Mouse (Mus musculus) CH12.LX (cell line): ENCODE data around the gene Map7d2. TPM values are rescaled to one million over a fixed set of nuclear protein-coding genes. Genes with fewer than 3 reads are reported as not detected.
"Not testable (repeated sequence)": the region's sequence is repeated elsewhere in the genome, so short reads cannot be mapped to it uniquely, and the experiment has no call there.

Source experiments
- DNase-seq: peaks from one replicate; pipeline ENCODE4 v3.0.0-alpha.2; 2013; ENCODE audit errors: extremely low read depth
- H3K27ac ChIP-seq: 2 replicates; pipeline ENCODE4 v1.5.1; 2012; ENCODE audit warnings: low read depth, mild to moderate bottlenecking, control low read depth, moderate library complexity; ENCODE audit not compliant: insufficient read depth
- H3K27me3 ChIP-seq: replicated peaks from 2 replicates; pipeline ENCODE3; 2012; ENCODE audit warnings: inconsistent platforms
- H3K36me3 ChIP-seq, 2 experiments: replicated peaks in 1 of 2; 2 replicates each; pipeline versions ENCODE3 to v1.6.1; 2012; ENCODE audit warnings: inconsistent platforms in 1 of 2, low read length in 1 of 2, mild to moderate bottlenecking in 1 of 2, mixed read lengths in 1 of 2, moderate library complexity in 1 of 2; ENCODE audit not compliant: control insufficient read depth in 1 of 2, insufficient read depth in 1 of 2
- H3K4me1 ChIP-seq, 2 experiments: 2 replicates each; pipeline ENCODE4 v1.6.1; 2012; ENCODE audit warnings: inconsistent platforms in 1 of 2, moderate library complexity in 1 of 2; ENCODE audit not compliant: insufficient read depth in 2 of 2, control insufficient read depth in 1 of 2
- H3K4me2 ChIP-seq: 2 replicates; pipeline ENCODE4 v1.6.1; 2012; ENCODE audit warnings: low read depth, mild to moderate bottlenecking, control low read depth; ENCODE audit not compliant: poor library complexity, insufficient read depth, severe bottlenecking
- H3K4me3 ChIP-seq, 3 experiments: fragments of 150-350 bp in 1 of 3; sonication (generic) in 1 of 3; replicated peaks in 1 of 3; 2 replicates each; pipeline versions ENCODE3 to v1.5.1; 2011 to 2012; ENCODE audit warnings: low read depth in 2 of 3, low read length in 2 of 3, mild to moderate bottlenecking in 2 of 3, moderate library complexity in 2 of 3, control low read depth in 1 of 3, improper control_type of control experiment in 1 of 3, inconsistent platforms in 1 of 3, mixed read lengths in 1 of 3; ENCODE audit not compliant: poor library complexity in 1 of 3
- H3K79me2 ChIP-seq: replicated peaks from 2 replicates; pipeline ENCODE4 v1.6.1; 2012; ENCODE audit warnings: mild to moderate bottlenecking, moderate library complexity; ENCODE audit not compliant: control insufficient read depth, poor library complexity, insufficient read depth, severe bottlenecking; ENCODE audit errors: extremely low read depth
- H3K9ac ChIP-seq: 2 replicates; pipeline ENCODE4 v1.6.1; 2012; ENCODE audit warnings: low read depth, mild to moderate bottlenecking, control low read depth, moderate library complexity; ENCODE audit not compliant: insufficient read depth
- H3K9me3 ChIP-seq: replicated peaks from 2 replicates; pipeline ENCODE3; 2012; ENCODE audit warnings: low read length, inconsistent platforms, mixed read lengths
- CHD2 ChIP-seq: IDR thresholded peaks from 2 replicates; pipeline ENCODE4 v1.6.1; 2011; ENCODE audit warnings: low read length, improper control_type of control experiment
- E2F4 ChIP-seq: IDR thresholded peaks from 2 replicates; pipeline ENCODE4 v1.6.1; 2011; ENCODE audit warnings: low read depth, low read length, improper control_type of control experiment; ENCODE audit not compliant: insufficient replicate concordance
- EP300 ChIP-seq: IDR thresholded peaks from 2 replicates; pipeline ENCODE4 v1.6.1; 2011; ENCODE audit warnings: low read length, improper control_type of control experiment
- IRF4 ChIP-seq: IDR thresholded peaks from 2 replicates; pipeline ENCODE4 v1.6.1; 2014; ENCODE audit warnings: low read depth, mild to moderate bottlenecking, inconsistent platforms, low read length, improper control_type of control experiment
- JUN ChIP-seq: IDR thresholded peaks from 2 replicates; pipeline ENCODE4 v1.6.1; 2011; ENCODE audit warnings: low read depth, mild to moderate bottlenecking, low read length, improper control_type of control experiment, moderate library complexity; ENCODE audit not compliant: insufficient read depth
- MAX ChIP-seq: IDR thresholded peaks from 2 replicates; pipeline ENCODE4 v1.6.1; 2011; ENCODE audit warnings: low read length, improper control_type of control experiment
- MXI1 ChIP-seq: IDR thresholded peaks from 2 replicates; pipeline ENCODE4 v1.6.1; 2011; ENCODE audit warnings: mild to moderate bottlenecking, low read depth, low read length, improper control_type of control experiment
- MYC ChIP-seq: IDR thresholded peaks from 2 replicates; pipeline ENCODE4 v1.6.1; 2011; ENCODE audit warnings: low read depth, mild to moderate bottlenecking, improper control_type of control experiment, low read length
- POLR2AphosphoS2 ChIP-seq: IDR thresholded peaks from 2 replicates; pipeline ENCODE4 v1.6.1; 2011; ENCODE audit warnings: low read depth, low read length, improper control_type of control experiment
- UBTF ChIP-seq: IDR thresholded peaks from 2 replicates; pipeline ENCODE4 v1.6.1; 2012; ENCODE audit warnings: low read depth, mild to moderate bottlenecking, inconsistent platforms, low read length, improper control_type of control experiment, moderate library complexity
- USF2 ChIP-seq: conservative IDR thresholded peaks from 2 replicates; pipeline ENCODE4 v1.6.1; 2011; ENCODE audit warnings: low read depth, low read length, improper control_type of control experiment
- ZKSCAN1 ChIP-seq: IDR thresholded peaks from 2 replicates; pipeline ENCODE4 v1.6.1; 2012; ENCODE audit warnings: low read depth, inconsistent platforms, low read length, improper control_type of control experiment, borderline replicate concordance
- ZNF384 ChIP-seq: IDR thresholded peaks from 2 replicates; pipeline ENCODE4 v1.6.1; 2012; ENCODE audit warnings: low read depth, low read length, improper control_type of control experiment, inconsistent platforms
- dilution Hi-C: fragments of 300-500 bp; cut with MboI; formaldehyde crosslinking; loops from 2 replicates; pipeline ENCODE4 v1.14.3; 2020; ENCODE audit warnings: low sequenced_read_pairs; ENCODE audit not compliant: extremely low pct_unique_long_range_greater_than_20kb, extremely low pct_ligation_motif_present
- in situ Hi-C: fragments of 300-500 bp; cut with MboI; formaldehyde crosslinking; loops from 3 replicates; pipeline ENCODE4 v1.14.3; 2019; ENCODE audit warnings: low sequenced_read_pairs, low pct_ligation_motif_present, low pct_unique_long_range_greater_than_20kb, mixed read lengths
- polyA plus RNA-seq: library from polyadenylated mRNA; unstranded; fragments of >175 nt; gene quantifications from 2 replicates; pipeline ENCODE4 v1.2.1, GENCODE M21; 2012; ENCODE audit warnings: low read depth; ENCODE audit not compliant: insufficient read length
- total RNA-seq, 2 experiments: library from RNA; depleted of rRNA; stranded (reverse); fragments of 300-350 nt in 1 of 2; fragments of >200 nt in 1 of 2; gene quantifications; 2 replicates each; pipeline ENCODE4 v1.2.3; 2012 to 2014

The Map7d2 gene
- total and polyA plus RNA-seq, 3 experiments = 0.19 to 1.1 TPM; not detected in 1

DNA sequence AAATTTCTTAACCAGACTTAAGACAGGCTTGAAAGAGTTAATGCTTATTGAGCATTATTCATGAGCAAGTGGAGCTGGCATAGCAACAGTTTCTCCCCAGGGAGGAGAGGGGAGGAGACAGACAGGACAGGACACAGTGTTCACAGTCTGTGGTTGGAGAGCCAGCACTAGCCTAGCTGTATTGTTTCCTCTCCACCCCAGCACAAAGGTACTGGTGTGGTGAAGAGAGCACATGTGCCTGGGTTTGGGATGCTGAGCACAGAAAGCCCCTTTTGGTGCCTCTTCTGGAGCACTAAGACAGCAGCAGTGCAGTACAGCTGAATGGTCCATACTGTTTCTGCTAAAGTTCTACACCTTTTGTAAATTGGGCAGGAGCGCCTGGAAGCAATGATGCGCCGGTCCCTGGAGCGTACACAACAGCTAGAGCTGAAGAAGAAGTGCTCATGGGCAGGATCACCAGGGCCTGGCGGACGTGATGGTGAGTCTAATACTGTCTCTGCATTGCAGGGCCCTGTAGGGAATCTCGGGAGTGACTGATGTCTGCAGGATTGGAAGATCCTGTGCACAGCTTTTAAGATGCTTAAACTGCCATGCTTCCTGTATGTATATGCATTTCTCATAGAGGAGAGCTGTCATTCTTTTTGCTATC lies 44.8 kb downstream of the Map7d2 start:
- in situ Hi-C loops = no loop called here
- Histone ChIP-seq H3K9ac (no peak overlapping the region), H3K4me1 (peaks cover 0 to 6% of the 10 kb centered on the region in 2 experiments; a peak in 2 of 4 replicates), H3K27me3 (no peaks in the 10 kb centered on the region), H3K4me2 (no peak overlapping the region), H3K36me3 (no peaks in the 10 kb centered on the region), H3K27ac (no peak overlapping the region), H3K9me3 (no peaks in the 10 kb centered on the region), H3K79me2 (no peaks in the 10 kb centered on the region), H3K4me3 (no peak overlapping the region)
- peak; percentile 44 for DNase-seq
- dilution Hi-C loops = no loop called here
- TF ChIP-seq USF2 (no peak), EP300 (no peak), POLR2AphosphoS2 (no peak), E2F4 (no peak), MAX (no peak), UBTF (no peak), ZKSCAN1 (no peak), CHD2 (no peak)

DNA sequence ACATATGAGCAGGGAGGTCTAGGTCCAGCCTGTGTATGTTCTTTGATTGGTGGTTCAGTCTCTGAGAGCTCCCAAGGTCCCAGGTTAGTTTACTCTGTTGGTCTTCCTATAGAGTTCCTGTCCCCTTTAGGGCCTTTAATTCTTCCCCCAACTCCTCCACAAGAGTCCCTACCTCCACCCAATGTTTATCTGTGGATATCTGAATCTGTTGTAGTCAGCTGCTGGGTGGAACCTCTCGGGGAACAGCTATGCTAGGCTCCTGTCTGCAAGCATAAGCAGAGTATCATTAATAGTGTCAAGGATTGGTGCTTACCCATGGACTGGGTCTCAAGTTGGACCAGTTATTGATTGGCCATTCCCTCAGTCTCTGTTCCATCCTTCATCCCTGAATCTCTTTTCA lies 60.4 kb downstream of the Map7d2 start:
- TF ChIP-seq MXI1 = no peak
- no peak for TF ChIP-seq UBTF
- no peak for TF ChIP-seq MYC
- no peak for TF ChIP-seq JUN
- TF ChIP-seq IRF4 = no peak
- no peak for TF ChIP-seq ZNF384
- dilution Hi-C loops (no loop called here), in situ Hi-C loops (no loop called here)
- DNase-seq = no peak
- H3K36me3 ChIP-seq = no peaks in the 10 kb centered on the region
- H3K9me3 ChIP-seq = no peaks in the 10 kb centered on the region
- no peak overlapping the region for H3K27ac ChIP-seq
- H3K27me3 ChIP-seq = no peaks in the 10 kb centered on the region
- H3K4me2 ChIP-seq = no peak overlapping the region
- no peaks in the 10 kb centered on the region for H3K4me1 ChIP-seq
- no peak overlapping the region for H3K9ac ChIP-seq
- no peaks in the 10 kb centered on the region for H3K79me2 ChIP-seq
- no peak overlapping the region for H3K4me3 ChIP-seq

GRCm38 (mm10) chrX:159478243-159478940 lies 64.0 kb downstream of the Map7d2 start:
- DNase-seq, dilution Hi-C loops, H3K4me2 ChIP-seq, H3K9ac ChIP-seq, H3K79me2 ChIP-seq, H3K27me3 ChIP-seq, H3K27ac ChIP-seq, H3K36me3 ChIP-seq, H3K9me3 ChIP-seq, in situ Hi-C loops, H3K4me3 ChIP-seq, H3K4me1 ChIP-seq: not testable (repeated sequence)
